Mouse (Mus musculus) liver, adult 2 months (tissue): ENCODE measurements around the gene Foxp1. TPM values are rescaled to one million over a fixed set of nuclear protein-coding genes. Genes with fewer than 3 reads are reported as not detected.

ENCODE experiments used
- DNase-seq: peaks from one replicate; pipeline ENCODE4 v3.0.0-alpha.2; 2011; ENCODE audit warnings: low read depth, low spot score; ENCODE audit errors: extremely low read depth
- H3K27ac ChIP-seq: fragments of 200-500 bp; replicated peaks from 2 replicates; pipeline ENCODE4 v1.5.1; 2012; ENCODE audit warnings: low read depth, mild to moderate bottlenecking, control low read depth, inconsistent platforms, low read length; ENCODE audit not compliant: insufficient read depth
- H3K27me3 ChIP-seq: fragments of 200-500 bp; 2 replicates; pipeline ENCODE4 v1.6.1; 2012; ENCODE audit warnings: mild to moderate bottlenecking, moderate library complexity, low read length, inconsistent platforms; ENCODE audit not compliant: control insufficient read depth, insufficient read depth
- H3K36me3 ChIP-seq: fragments of 200-500 bp; 2 replicates; pipeline ENCODE4 v1.6.1; 2012; ENCODE audit warnings: low read length, inconsistent platforms; ENCODE audit not compliant: control insufficient read depth, insufficient read depth
- H3K4me1 ChIP-seq: fragments of 200-500 bp; 2 replicates; pipeline ENCODE4 v1.6.1; 2011; ENCODE audit warnings: low read length; ENCODE audit not compliant: control insufficient read depth, insufficient read depth
- H3K4me3 ChIP-seq: fragments of 200-500 bp; 2 replicates; pipeline ENCODE4 v1.5.1; 2011; ENCODE audit warnings: low read depth, mild to moderate bottlenecking, control low read depth, low read length, moderate library complexity; ENCODE audit not compliant: insufficient read depth
- H3K79me2 ChIP-seq: fragments of 200-500 bp; 2 replicates; pipeline ENCODE4 v1.6.1; 2012; ENCODE audit warnings: inconsistent platforms, mild to moderate bottlenecking, low read length, moderate library complexity; ENCODE audit not compliant: control insufficient read depth, insufficient read depth
- H3K9ac ChIP-seq: fragments of 200-500 bp; 2 replicates; pipeline ENCODE4 v1.6.1; 2012; ENCODE audit warnings: low read depth, mild to moderate bottlenecking, control low read depth, inconsistent platforms, low read length
- CTCF ChIP-seq: fragments of 200-500 bp; IDR thresholded peaks from 2 replicates; pipeline ENCODE4 v1.5.1; 2011; ENCODE audit warnings: low read depth, low read length, control low read depth
- POLR2A ChIP-seq: fragments of 200-500 bp; IDR thresholded peaks from 2 replicates; pipeline ENCODE4 v1.6.1; 2011; ENCODE audit warnings: low read length, control low read depth; ENCODE audit not compliant: insufficient read depth; ENCODE audit errors: extremely low read depth
- WGBS: fragments of 180-500 bp; shearing (Covaris S2); methylation state at CpG from one replicate; pipeline ENCODE4 v1.1.7; 2018; 5-methylcytosine and 5-hydroxymethylcytosine counted together
- polyA plus RNA-seq: library from polyadenylated mRNA; depleted of rRNA; stranded (reverse); fragments of >200 nt; gene quantifications from 2 replicates; pipeline ENCODE4 v1.2.3, GENCODE M21; 2012
- total RNA-seq: library from RNA; depleted of rRNA; stranded (reverse); fragments of >200 nt; gene quantifications from 2 replicates; pipeline ENCODE4 v1.2.3, GENCODE M21; 2014

Foxp1 gene
- total and polyA plus RNA-seq, 2 experiments: 22.7 to 24.8 TPM

DNA sequence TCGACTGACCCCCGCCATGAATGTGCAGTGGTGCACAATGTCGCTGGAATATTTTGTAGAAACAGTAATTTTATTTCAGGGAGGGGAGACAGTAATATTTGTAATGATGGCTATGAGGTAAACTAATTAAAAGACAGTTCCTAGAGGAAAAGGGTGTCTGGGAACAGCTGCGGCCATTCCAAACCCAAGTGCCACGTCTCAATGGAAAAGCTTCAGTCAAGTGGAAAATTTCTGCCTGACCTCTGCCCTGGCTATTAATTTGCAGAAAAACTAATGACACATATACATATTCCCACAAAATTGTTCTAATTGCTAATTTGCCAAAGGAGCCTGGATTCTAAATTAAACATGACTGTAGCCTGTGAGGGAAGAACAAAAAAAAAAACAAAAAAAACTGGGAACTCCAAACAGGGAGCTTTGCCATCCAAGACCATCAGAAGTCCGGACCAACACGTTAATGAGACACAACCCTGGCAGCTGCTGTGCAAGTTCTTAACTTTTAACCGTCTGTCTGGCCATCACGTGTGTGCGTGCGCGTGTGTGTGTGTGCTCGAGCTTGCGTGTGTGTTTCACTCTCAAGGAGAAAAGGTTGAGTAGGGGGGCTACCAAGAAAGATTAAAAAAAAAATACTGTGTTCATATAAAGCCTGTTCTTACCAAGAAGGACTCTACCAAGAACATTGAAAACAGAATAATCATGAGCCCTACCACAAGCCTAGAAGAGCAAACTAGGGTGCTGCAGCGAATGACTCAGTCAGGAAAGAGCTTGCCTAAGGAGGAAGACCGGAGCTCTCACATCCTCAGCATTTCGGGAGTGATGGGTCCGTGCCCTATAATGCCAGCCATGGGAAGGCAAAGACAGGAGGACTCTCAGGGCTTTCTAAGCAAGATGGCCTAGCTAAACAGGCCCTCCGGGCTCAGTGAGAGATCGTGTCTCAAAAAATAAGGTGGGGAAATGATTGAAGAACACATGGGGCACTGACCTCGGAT, 574.1 kb downstream of the Foxp1 start:
- Histone ChIP-seq H3K36me3 (peaks cover 22% of the 10 kb centered on the region), H3K27me3 (no peaks in the 10 kb centered on the region), H3K27ac (no peak overlapping the region), H3K4me3 (no peak overlapping the region), H3K79me2 (no peaks in the 10 kb centered on the region), H3K9ac (no peak overlapping the region), H3K4me1 (peaks cover 3% of the 10 kb centered on the region; the same call in 1 of the 2 replicates)
- no peak for DNase-seq
- TF ChIP-seq POLR2A: no peak
- TF ChIP-seq CTCF: no peak
- 92% methylated on average over 21 of the region's 21 CpGs for WGBS

DNA sequence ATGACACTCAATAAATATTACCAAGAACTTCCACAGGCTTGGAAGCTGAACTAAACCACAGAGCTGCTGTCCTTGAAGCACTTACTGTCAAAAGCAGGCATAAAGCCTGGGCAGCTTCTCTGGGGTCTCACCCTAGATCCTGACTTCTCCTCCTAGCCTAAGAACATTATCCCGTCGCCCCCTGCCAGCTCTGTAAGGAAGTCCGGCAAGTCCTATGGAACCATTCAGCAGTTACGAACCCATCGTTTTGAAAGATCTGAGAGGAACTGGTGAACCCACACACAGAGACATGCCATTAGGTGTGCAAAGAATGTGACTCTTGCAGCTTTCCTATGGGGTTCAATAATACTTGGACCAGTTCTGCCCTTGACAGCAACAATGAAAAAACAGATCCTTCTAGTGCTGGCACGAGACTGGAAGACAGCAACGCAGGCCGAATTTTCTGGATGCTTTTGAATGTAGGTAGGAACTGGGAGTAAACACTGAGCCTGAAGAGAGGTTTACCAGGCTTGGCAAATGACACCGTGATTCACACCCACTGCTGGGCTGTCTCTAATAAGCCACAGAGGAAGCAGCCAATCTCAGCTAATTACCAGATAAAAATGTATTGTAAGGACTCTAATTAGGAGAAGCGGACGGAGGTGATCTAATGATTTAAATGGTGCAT, 574.9 kb downstream of the Foxp1 start:
- Histone ChIP-seq H3K4me1 (peaks cover 3% of the 10 kb centered on the region; the same call in 1 of the 2 replicates), H3K79me2 (no peaks in the 10 kb centered on the region), H3K27me3 (no peaks in the 10 kb centered on the region), H3K9ac (no peak overlapping the region), H3K36me3 (peaks cover 24% of the 10 kb centered on the region), H3K27ac (no peak overlapping the region), H3K4me3 (no peak overlapping the region)
- WGBS: 87% methylated on average over 11 of the region's 11 CpGs
- no peak for DNase-seq
- no peak for TF ChIP-seq CTCF
- no peak for TF ChIP-seq POLR2A

DNA sequence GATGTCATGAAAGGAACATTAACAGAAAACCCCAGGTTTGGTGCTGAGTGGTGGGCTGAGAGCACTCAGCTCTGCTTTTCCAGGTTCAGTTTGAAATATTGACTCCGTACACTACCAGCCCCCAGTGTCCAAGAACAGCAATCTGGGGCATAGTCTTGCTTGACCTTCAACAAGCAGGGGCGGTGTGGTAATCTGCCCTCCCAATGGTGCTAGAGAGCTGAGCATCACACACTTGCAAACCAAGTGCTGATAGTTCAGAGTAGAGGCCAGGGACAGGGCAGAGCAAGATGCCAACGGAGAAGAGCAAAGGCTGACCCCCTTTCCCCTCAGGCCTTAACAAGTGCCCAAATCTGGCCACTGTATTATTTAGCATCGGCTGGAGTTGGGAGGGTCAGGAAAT, 575.8 kb downstream of the Foxp1 start:
- Histone ChIP-seq H3K4me1 (peaks cover 3% of the 10 kb centered on the region; the same call in 1 of the 2 replicates), H3K27me3 (no peaks in the 10 kb centered on the region), H3K4me3 (no peak overlapping the region), H3K27ac (no peak overlapping the region), H3K36me3 (peaks cover 31% of the 10 kb centered on the region), H3K9ac (no peak overlapping the region), H3K79me2 (no peaks in the 10 kb centered on the region)
- DNase-seq: no peak
- TF ChIP-seq POLR2A: no peak
- TF ChIP-seq CTCF: no peak
- whole genome bisulfite sequencing: 97% methylated on average over 4 of the region's 4 CpGs

DNA sequence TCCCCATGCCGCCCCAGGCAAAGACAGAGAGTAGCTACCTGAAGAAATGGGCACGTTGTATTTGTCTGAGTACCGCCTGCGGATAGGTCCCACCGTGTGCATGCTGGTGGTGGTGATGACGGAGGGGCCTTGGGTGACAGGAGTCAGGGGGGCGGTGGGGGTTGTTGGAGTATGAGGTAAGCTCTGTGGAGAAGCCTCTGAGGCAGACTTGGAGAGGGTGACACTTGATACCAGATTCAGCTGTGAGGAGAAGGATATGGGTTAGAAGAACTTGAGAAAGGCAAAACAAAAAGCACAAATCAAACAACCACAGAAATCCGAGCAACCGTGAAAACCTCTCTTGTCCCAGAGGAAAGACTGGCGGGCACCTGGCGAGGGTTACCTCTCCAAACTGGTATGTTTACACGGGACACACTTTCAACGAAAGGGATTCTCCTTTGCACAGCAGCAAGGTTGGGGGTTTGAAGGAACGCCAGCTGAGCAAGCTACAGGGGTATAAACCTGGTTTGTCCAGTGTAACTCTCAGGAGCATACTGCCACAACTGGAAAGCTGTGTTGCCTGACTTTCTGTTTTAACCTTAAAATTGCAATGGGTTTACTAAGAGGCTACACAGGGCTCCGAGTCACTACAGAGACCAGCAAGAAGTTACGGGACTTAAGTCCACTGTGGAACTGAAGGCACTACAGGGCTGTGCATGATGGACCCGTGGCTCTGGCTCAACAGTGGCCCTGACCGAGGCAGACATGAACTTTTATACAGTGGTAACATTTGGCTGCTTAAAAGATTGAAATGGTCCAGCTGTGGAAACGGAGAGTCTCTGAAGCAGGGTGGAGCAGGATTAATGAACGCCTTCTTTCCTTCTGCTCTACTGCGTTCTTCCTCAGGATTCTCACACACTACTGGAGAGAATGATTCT, 576.8 kb downstream of the Foxp1 start:
- Histone ChIP-seq H3K79me2 (no peaks in the 10 kb centered on the region), H3K36me3 (peaks cover 31% of the 10 kb centered on the region), H3K4me3 (no peak overlapping the region), H3K27me3 (no peaks in the 10 kb centered on the region), H3K27ac (no peak overlapping the region), H3K4me1 (peaks cover 3% of the 10 kb centered on the region; the same call in 1 of the 2 replicates), H3K9ac (no peak overlapping the region)
- 89% methylated on average over 21 of the region's 21 CpGs for WGBS
- TF ChIP-seq CTCF: no peak
- no peak for TF ChIP-seq POLR2A
- no peak for DNase-seq

DNA sequence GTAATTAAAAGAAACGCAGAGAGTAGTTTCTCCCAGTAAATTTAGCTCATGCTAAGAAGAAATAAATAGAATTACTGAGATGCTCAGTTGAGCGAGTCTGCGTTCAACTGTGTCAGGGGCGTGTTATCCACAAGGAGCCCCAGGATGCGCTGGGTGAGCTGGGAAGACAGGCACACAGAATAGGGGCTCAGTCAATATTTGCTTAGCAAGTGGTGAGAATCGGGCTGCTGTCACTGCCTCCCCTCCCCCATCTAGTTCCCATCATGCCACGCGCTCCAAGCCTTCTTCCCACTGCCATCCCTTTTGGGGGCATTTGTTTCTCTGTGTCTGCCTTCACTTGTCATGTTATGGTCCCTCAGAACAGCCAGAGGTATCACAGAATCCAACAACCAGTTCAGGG, 584.2 kb downstream of the Foxp1 start:
- 79% methylated on average over 8 of the region's 8 CpGs for WGBS
- Histone ChIP-seq H3K79me2 (no peaks in the 10 kb centered on the region), H3K27me3 (no peaks in the 10 kb centered on the region), H3K36me3 (peaks cover 50% of the 10 kb centered on the region), H3K27ac (no peak overlapping the region), H3K4me1 (no peaks in the 10 kb centered on the region), H3K9ac (no peak overlapping the region), H3K4me3 (no peak overlapping the region)
- no peak for DNase-seq
- TF ChIP-seq POLR2A (no peak), CTCF (no peak)
